Mouse (Mus musculus): Measurements from ENCODE around the gene Amigo3.

Amigo3 gene

DNA sequence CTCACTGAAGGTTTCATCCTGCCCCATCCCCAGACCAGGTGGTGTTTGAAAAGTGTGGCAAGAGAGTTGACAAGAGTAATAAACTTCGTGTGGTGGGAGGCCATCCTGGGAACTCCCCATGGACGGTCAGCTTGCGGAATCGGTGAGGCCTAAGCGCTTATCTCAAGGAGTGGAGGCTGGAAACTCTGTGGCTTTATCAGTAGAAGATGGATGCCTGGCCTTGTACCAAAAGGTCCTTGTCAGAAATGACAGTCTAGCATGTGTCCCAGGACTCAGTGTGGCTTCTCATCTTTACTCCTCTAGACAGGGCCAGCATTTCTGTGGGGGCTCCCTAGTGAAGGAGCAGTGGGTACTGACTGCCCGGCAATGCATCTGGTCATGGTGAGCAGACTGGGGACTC is 30.6 kb downstream of the Amigo3 start:
- no peak for DNase-seq (ENCODE audit: low spot score)

DNA sequence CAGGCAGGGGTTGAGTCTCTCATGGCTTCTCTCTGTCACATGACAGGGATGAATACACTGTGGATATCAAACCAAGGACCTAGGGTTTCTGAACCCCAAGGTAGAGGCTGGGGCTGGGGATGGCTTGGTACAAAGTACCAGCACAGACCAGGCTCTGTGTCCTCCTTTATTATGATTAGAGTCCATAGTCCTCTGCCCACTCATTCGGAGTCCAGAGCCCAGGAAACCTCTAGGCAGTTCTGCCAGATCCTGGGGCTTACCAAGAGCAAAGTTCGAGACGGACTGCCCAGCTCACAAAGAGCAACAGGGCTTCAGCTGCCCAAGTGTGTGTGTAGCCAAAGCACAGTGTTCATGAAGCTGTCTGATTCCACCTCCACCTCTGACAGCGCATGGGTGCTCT is 32.3 kb downstream of the Amigo3 start:
- DNase-seq (ENCODE audit: low spot score) = no peak

DNA sequence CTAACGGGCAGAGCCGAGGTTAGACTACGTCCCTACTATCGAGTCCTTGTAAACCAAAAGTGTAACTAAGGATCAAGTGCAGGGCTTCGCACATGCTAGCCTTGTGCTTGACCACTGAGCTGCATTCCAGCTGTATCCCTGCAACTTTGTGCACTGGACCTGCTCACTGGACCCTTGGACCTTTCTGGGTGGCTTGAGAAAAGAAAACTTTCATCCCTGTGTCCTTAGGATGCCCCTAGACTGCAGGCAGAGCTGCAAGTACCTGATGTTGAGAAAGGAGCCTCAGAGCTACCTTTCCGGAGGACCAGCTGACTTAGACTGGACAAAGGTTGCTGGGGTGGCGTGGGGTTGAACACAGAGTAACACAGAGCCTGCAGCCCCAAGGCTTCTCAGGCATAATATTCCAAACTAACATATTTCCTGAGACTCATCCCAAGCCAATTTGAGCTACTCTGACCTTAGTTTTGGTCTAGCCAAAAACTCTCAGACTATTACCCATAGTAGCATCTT is 37.7 kb downstream of the Amigo3 start:
- DNase-seq (ENCODE audit: low spot score) = no peak

DNA sequence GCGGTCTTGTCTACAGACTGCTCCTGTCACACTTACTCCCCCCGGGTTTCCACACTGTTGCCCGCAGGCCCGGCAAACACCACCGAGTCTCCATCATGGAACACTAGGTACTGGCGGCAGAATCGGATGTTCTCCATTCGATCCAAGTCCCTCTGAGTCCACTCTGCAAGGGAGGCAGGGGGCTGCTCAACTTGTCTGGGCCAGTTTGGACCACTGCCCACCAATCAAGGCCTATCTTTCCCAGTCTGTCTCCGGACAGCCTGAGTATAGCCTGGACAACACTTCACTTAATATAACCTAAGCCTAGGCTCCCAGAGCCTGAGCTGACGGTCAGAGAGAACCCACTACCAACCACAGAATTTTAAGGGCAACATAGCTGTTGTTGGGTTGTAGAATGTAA is 40.6 kb downstream of the Amigo3 start:
- no peak for DNase-seq (ENCODE audit: low spot score)

DNA sequence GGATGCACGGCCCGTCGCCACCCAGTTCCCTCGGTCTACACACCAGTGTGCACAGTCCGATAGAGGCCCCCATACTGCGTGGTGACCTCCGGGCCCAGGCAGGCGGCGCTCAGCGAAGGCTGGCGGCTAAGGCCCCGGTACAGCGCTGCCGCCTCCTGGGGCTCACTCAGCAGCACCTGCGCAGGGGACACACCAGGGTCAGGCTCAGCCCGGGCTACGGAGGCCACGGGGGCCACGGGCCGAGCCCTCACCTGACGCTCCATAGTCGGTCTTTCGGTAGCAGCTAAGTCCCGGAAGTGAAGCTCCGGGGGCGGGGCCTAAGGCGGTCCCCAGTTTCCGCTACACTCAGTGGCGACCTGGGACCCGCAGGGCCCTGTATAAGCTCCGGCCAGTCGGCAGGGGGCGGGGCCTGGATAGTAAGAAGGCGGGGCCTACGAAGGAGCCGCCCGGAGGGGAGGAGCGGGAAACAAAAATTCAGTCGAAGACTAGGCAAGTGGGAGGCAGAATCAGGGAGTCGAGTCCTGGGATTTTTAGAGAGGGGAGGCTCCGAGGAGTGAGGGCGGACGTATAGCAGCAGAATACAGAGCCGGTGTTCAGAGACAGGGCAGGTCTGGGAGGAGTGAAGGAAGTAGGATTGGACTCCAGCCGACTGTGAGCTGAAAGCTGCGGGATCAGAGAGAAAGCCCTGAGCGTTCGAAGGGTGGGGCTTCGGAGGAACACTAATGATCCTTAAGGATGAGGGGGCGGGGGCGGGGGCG is 41.4 kb downstream of the Amigo3 start, which contains the start of gene Apeh:
Gene Apeh, minus strand, starts transcription at position 423 of the 758 bp plus-strand sequence.
- DNase-seq (ENCODE audit: low spot score) = peak; percentile 97

DNA sequence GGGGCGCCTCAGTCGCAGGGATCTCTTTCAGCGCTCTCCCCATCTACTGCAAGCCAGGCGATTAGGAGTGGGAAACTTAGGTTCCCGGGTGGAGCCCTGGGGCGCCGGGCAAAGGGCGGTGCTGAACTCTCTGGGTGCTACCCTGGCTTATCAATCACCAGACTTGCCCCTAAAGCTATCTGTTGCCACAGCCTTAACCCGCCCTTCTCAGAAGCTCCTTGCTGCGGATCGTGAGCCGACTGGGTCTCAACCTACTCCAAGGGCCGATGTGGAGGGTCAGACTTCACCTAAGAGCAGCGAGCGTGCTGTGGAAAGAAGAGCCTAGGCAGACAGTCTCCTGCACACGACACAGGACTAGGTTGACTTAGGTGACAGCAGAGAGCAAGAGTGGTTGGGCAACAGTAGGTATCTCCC is 42.0 kb downstream of the Amigo3 start:
- DNase-seq (ENCODE audit: low spot score) = no peak

DNA sequence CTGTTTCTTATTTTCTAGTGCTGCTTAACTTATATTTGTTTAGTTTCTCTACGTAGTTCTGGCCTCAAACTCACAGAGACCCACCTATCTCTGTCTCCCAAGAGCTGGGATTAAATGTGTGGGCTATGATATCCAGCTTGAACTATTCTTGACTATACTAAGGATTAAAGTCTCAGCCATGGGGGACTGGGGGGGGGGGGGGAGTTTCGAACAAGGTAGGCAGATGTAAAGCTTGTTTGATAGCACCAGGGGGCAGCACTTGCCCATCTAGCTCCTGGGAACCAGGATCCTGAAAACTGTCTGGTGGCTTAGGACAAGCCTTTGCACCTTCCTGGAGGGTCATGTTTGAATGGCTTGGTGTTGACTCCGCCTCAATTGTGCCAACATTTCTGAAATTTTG is 42.6 kb downstream of the Amigo3 start:
- peak; percentile 85 for DNase-seq (ENCODE audit: low spot score)

DNA sequence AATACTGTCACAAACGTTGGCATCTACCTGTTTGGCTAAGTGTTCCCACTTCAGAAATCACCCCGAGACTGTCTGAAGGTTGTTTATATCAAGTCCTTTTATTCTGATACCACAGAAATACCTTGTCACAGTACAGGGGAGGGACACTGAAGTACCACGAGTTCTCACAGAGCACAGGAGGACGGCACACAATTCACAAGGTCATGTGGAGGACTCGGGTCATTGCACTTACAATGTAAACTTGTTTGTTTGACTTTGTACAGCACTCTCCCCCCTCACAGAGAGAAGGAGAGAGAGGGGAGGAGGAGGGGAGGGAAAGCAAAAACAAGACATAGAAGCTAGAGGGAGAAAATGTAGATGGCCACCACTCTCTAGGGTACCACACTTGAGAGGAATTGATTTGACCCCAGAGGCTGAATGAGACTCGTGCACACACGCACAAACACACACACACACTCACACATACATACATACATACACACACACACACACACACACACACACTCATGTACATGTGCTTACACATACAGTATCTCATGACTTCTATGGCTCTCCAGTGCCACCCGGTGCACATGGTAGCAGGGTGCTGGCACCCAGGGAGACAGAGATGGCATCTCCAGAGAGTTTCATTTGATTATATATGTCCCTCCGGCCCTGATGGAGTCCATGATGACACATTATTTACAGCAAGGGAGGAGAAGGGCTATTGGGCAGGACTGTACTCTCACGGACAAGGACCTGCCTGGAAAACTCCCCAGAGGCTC is 43.2 kb downstream of the Amigo3 start:
- DNase-seq (ENCODE audit: low spot score) = no peak

DNA sequence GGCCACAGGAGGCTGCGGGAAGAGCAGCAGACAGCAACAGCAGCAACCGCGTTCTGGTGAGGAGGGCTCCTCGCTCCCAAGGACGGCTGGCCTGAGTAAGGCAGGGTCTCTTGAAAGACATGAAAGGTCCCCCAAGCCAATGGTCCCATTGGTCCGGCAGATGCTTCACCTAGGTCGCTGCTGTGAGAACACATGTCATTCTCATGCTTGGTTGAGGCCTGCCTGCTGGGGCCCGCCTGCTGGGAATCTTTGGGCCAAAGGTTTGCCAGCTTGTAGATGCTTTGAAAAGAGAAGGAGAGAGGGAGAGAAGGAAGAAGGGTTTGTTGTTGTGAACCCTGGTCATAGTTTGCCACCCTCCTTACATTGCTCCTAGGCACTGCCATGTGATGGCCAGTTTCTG is 46.7 kb downstream of the Amigo3 start:
- DNase-seq (ENCODE audit: low spot score) = no peak

DNA sequence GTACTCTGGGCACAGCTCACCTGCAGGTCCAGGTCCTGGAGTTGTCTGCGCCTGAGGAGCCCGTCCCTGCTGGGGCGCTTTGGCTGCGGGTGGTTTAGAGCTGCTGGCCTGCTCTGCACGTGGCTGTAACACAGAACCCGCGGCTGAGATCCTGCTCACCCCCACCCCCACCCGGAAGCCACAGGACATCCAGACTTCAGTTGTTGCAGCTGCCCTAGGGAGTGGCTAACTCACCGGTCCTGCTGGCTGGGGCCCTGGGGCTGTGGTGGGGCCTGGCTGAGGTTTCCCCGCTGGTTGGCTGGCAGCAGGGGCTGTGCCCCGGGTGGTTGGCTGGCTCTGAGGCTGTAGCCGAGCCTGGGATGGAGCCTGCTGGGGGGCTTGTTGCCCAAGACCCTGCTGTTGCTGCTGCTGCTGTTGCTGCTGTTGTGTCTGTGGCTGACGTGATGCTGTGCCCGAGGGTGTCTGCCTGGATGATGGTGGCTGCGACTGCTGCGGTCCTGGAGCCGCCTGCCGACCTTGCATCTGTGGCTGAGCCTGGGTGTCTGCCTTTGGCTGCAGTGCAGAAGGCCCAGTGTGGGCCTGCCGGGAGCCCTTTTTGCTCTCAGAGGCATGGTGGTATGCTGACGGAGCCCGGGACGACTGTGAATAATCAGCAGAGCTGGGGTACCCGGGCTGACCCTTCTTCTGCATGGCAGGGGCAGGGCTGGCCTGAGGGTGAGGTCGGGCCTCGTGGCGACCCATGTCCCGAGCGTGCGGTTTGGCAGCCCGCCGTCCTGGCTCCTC is 52.0 kb downstream of the Amigo3 start:
- DNase-seq (ENCODE audit: low spot score) = peak; percentile 28
